Mouse (Mus musculus): ENCODE results near the gene Smagp.

DNA sequence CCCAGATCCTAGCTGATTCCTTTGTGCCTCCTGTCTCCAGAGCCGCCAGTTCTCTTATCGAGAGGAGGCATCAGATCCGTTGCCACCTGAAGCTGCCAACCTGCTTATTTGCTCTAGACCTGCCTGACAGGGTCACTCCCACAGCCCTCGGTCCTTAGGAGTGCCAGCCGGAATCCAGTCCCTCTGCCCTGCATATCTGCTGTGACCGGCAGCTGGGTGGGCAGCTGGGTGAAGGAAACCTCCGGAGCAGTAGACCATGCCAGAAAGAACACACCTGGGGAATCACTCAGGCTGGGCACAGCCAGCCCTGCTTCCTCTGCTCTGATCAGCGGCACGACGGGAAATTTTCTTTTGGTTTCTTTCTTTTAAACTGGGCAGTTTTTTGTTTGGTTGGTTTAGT is 3.4 kb downstream of the Smagp start:
- TF ChIP-seq CTCF (IDR thresholded peaks at IDR 0.05; ENCODE audit: insufficient read depth, low read length) (no peak), POLR2A (IDR thresholded peaks at IDR 0.05; ENCODE audit: borderline replicate concordance, extremely low read depth, low read depth, low read length) (no peak)
